Mouse (Mus musculus) midbrain, embryonic 14.5 days (tissue): ENCODE data around the gene Col18a1. TPM values are rescaled to one million over a fixed set of nuclear protein-coding genes. Genes with fewer than 3 reads are reported as not detected.

Source experiments
- ATAC-seq: fragments of 200-750 bp; cut with Nextera tagmentation; 2 replicates; pipeline ENCODE4 v1.8.0; 2017; ENCODE audit warnings: moderate number of reproducible peaks, moderate library complexity; ENCODE audit not compliant: low FRiP score, low TSS enrichment
- DNase-seq: peaks from one replicate; pipeline ENCODE4 v3.0.0-alpha.2; 2015
- H3K27ac ChIP-seq: fragments of 300-500 bp; sonication (generic); replicated peaks from 2 replicates; pipeline ENCODE4 v1.5.1; 2014; ENCODE audit warnings: mild to moderate bottlenecking, low read depth, low read length, moderate library complexity
- H3K27me3 ChIP-seq: fragments of 300-500 bp; sonication (generic); 2 replicates; pipeline ENCODE4 v1.6.1; 2014; ENCODE audit warnings: low read length, control low read depth, mixed read lengths; ENCODE audit not compliant: control insufficient read depth, insufficient read depth
- H3K36me3 ChIP-seq: fragments of 300-500 bp; sonication (generic); 2 replicates; pipeline ENCODE4 v1.6.1; 2014; ENCODE audit warnings: low read length, control low read depth; ENCODE audit not compliant: control insufficient read depth, insufficient read depth
- H3K4me1 ChIP-seq: fragments of 300-500 bp; sonication (generic); 2 replicates; pipeline ENCODE4 v1.6.1; 2014; ENCODE audit warnings: mild to moderate bottlenecking, antibody characterized with exemption, low read length, control low read depth; ENCODE audit not compliant: control insufficient read depth, insufficient read depth
- H3K4me2 ChIP-seq: fragments of 300-500 bp; sonication (generic); 2 replicates; pipeline ENCODE4 v1.6.1; 2014; ENCODE audit warnings: mild to moderate bottlenecking, low read length, moderate library complexity
- H3K4me3 ChIP-seq: fragments of 300-500 bp; sonication (generic); replicated peaks from 2 replicates; pipeline ENCODE4 v1.5.1; 2014; ENCODE audit warnings: low read depth, low read length
- H3K9ac ChIP-seq: fragments of 300-500 bp; sonication (generic); replicated peaks from 2 replicates; pipeline ENCODE4 v1.6.1; 2014; ENCODE audit warnings: mild to moderate bottlenecking, low read length, moderate library complexity
- H3K9me3 ChIP-seq: fragments of 300-500 bp; sonication (generic); 2 replicates; pipeline ENCODE4 v1.6.1; 2016; ENCODE audit warnings: low read length, control low read depth, mixed read lengths; ENCODE audit not compliant: control insufficient read depth
- whole genome bisulfite sequencing: fragments of 180-500 bp; shearing (Covaris S2); extraction: QIAGEN DNeasy Blood & Tissue Kit; methylation state at CpG from one replicate; pipeline ENCODE4 v1.1.7; 2014; 5-methylcytosine and 5-hydroxymethylcytosine counted together
- polyA plus RNA-seq: library from polyadenylated mRNA; unstranded; fragments of >200 nt; fragmentation: Nextera tagmentation; extraction: Ambion mirVana; gene quantifications from 2 replicates; pipeline ENCODE4 v1.2.1, GENCODE M21; 2014

The Col18a1 gene
- polyA plus RNA-seq, 1 experiment from 2014 or later = 33.0 TPM

- Histone ChIP-seq H3K4me3 (no peak overlapping the region), H3K9ac (no peak overlapping the region), H3K27ac (no peak overlapping the region), H3K27me3 (no peaks in the 10 kb centered on the region), H3K4me2 (no peak overlapping the region), H3K36me3 (no peaks in the 10 kb centered on the region), H3K4me1 (no peaks in the 10 kb centered on the region), H3K9me3 (no peaks in the 10 kb centered on the region)
- DNase-seq (no peak), ATAC-seq (no peak)
- WGBS = 77% methylated on average over 1 of the region's 1 CpGs
These were observed 81.8 kb downstream of the Col18a1 start for GRCm38 (mm10) chr10:77084568-77084967.

GRCm38 (mm10) chr10:77082921-77083320 lies 83.4 kb downstream of the Col18a1 start:
- Histone ChIP-seq H3K27me3 (no peaks in the 10 kb centered on the region), H3K27ac (no peak overlapping the region), H3K4me3 (no peak overlapping the region), H3K4me1 (no peaks in the 10 kb centered on the region), H3K9ac (no peak overlapping the region), H3K4me2 (no peak overlapping the region), H3K9me3 (no peaks in the 10 kb centered on the region), H3K36me3 (no peaks in the 10 kb centered on the region)
- WGBS = 75% methylated on average over 5 of the region's 5 CpGs
- ATAC-seq (no peak), DNase-seq (no peak)

DNA sequence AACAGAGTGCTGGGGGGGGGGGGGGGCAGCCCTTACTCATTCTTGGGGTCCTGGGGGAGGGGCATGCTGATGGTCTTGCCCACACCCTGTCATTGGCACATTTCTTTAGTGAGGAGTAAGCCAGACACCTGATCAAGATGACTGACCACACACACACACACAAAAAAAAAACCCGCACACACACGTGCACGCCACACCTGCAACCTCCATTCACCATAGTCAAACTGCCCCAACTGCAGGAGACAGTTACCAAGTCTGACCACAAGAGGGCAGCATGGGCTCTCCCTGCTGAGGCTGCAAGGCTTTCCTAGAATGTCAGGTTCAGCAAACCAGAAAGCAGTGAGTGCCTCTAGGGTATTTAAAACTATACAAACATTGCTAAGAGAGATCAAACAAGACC lies 83.9 kb downstream of the Col18a1 start:
- H3K4me2 ChIP-seq = no peak overlapping the region
- H3K27me3 ChIP-seq = no peaks in the 10 kb centered on the region
- H3K27ac ChIP-seq = no peak overlapping the region
- no peak overlapping the region for H3K4me3 ChIP-seq
- no peaks in the 10 kb centered on the region for H3K36me3 ChIP-seq
- H3K9ac ChIP-seq = no peak overlapping the region
- no peaks in the 10 kb centered on the region for H3K4me1 ChIP-seq
- 22% methylated on average over 3 of the region's 3 CpGs for WGBS
- ATAC-seq (no peak), DNase-seq (peak; percentile 87)
- H3K9me3 ChIP-seq = no peaks in the 10 kb centered on the region

DNA sequence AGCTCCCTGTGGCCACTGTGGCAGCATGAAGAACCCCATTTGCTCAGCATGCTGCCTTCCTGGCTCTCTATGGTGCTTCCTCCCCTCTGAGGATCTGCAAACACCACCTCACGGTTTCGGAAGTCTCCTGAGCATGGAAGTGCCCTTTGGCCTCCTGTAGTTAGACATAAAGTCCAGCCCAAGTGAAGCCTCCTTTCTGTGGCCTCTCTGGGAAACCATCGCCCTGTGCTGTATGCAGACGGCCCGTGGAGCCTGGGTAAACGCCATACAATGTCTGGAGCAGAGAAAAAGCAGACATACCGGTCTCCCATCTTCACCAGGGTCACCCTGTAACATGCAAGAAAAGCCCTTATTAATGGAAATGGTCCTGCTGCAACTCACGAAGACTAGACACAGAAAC lies 87.4 kb downstream of the Col18a1 start:
- Histone ChIP-seq H3K9ac (no peak overlapping the region), H3K4me2 (no peak overlapping the region), H3K36me3 (no peaks in the 10 kb centered on the region), H3K4me1 (no peaks in the 10 kb centered on the region), H3K27ac (no peak overlapping the region), H3K4me3 (no peak overlapping the region), H3K27me3 (no peaks in the 10 kb centered on the region), H3K9me3 (no peaks in the 10 kb centered on the region)
- 89% methylated on average over 8 of the region's 8 CpGs for WGBS
- ATAC-seq (no peak), DNase-seq (no peak)

DNA sequence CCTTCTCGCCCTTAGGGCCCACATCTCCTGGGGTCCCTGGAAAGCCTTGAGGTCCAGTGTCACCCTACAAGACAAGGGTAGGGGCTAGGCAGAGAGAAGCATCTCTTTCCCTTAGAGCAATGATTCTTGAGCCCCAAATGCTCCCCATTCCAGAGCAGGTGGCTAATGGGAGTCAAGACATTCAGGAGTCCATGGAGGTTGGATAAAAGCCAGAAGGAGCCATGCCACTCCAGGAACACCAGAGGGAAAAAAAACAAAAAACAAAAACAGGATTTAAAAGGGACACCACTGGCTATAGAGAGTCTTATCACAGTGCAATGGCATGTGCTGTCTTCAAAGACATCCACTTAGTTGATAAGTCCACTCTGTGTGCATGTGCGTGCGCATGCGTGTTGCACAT lies 87.9 kb downstream of the Col18a1 start:
- ATAC-seq = no peak
- Histone ChIP-seq H3K27ac (no peak overlapping the region), H3K9ac (no peak overlapping the region), H3K9me3 (no peaks in the 10 kb centered on the region), H3K27me3 (no peaks in the 10 kb centered on the region), H3K36me3 (no peaks in the 10 kb centered on the region), H3K4me3 (no peak overlapping the region), H3K4me2 (no peak overlapping the region), H3K4me1 (no peaks in the 10 kb centered on the region)
- no peak for DNase-seq
- WGBS = 95% methylated on average over 4 of the region's 4 CpGs

DNA sequence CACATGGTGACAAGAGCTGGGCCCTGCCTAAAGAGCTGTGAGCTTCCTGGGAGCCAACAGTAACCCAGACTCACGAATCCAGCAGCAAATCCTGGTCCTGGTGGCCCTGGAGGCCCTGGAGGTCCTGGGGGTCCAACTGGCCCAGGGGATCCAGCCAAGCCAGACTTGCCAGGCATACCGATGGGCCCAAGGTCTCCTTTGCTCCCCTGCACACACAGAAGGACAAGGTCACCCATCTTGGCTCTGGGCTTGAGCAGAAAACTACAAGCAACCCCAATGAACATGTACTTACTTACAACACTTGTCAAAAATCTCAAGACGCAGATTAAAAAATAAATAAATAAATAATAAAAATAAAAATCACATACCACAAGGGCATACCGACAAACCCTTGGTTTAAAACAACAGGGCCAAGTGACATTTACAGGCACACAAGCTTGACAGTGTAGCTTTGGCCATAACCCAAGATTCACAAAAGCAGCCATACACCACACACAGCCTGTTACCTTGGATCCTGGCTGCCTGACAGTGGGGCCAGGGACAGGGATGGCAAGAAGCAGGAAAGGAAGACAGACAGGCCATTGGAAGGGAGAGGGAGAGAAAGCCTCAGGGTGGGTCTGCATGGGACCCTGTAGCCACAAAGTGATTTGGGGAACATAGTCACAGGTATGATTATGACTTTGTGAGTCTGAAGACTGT lies 91.9 kb downstream of the Col18a1 start:
- Histone ChIP-seq H3K4me3 (no peak overlapping the region), H3K4me1 (no peaks in the 10 kb centered on the region), H3K9ac (no peak overlapping the region), H3K36me3 (no peaks in the 10 kb centered on the region), H3K9me3 (no peaks in the 10 kb centered on the region), H3K4me2 (no peak overlapping the region), H3K27ac (no peak overlapping the region), H3K27me3 (no peaks in the 10 kb centered on the region)
- DNase-seq (peak; percentile 27), ATAC-seq (no peak)
- WGBS = 91% methylated on average over 4 of the region's 4 CpGs

- Histone ChIP-seq H3K27me3 (no peaks in the 10 kb centered on the region), H3K27ac (no peak overlapping the region), H3K36me3 (no peaks in the 10 kb centered on the region), H3K9me3 (no peaks in the 10 kb centered on the region), H3K4me1 (no peaks in the 10 kb centered on the region), H3K9ac (no peak overlapping the region), H3K4me2 (no peak overlapping the region), H3K4me3 (no peak overlapping the region)
- peak; percentile 75 for DNase-seq
- peak; percentile 40; the same call in 1 of the 2 replicates for ATAC-seq
- WGBS = 55% methylated on average over 4 of the region's 4 CpGs
These were observed 96.3 kb downstream of the Col18a1 start for GRCm38 (mm10) chr10:77070072-77070471.

GRCm38 (mm10) chr10:77068469-77068868 lies 97.9 kb downstream of the Col18a1 start:
- WGBS = 89% methylated on average over 7 of the region's 7 CpGs
- no peaks in the 10 kb centered on the region for H3K27me3 ChIP-seq
- no peak for ATAC-seq
- DNase-seq = no peak
- no peak overlapping the region for H3K27ac ChIP-seq
- no peaks in the 10 kb centered on the region for H3K4me1 ChIP-seq
- no peaks in the 10 kb centered on the region for H3K36me3 ChIP-seq
- no peak overlapping the region for H3K4me3 ChIP-seq
- H3K9ac ChIP-seq = no peak overlapping the region
- no peak overlapping the region for H3K4me2 ChIP-seq
- no peaks in the 10 kb centered on the region for H3K9me3 ChIP-seq

DNA sequence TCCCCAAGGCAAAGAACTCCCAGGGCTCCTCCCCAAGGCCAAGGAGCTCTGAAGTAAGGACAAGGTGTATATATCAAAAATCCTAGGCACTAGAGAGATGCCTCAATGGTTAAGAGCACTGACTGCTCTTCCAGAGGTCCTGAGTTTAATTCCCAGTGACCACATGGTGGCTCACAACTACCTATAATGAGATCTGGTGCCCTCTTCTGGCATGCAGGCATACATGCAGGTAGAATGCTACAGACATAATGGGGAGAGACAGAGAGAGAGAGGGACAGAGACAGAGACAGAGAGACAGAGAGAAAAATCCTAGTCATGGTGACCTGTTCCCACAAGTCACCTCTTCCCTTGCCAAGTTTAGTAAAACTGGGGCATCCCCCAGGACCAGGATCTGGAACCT lies 101.7 kb downstream of the Col18a1 start:
- Histone ChIP-seq H3K27ac (no peak overlapping the region), H3K4me2 (no peak overlapping the region), H3K4me3 (no peak overlapping the region), H3K4me1 (no peaks in the 10 kb centered on the region), H3K9ac (no peak overlapping the region), H3K36me3 (no peaks in the 10 kb centered on the region), H3K9me3 (no peaks in the 10 kb centered on the region), H3K27me3 (no peaks in the 10 kb centered on the region)
- ATAC-seq (no peak), DNase-seq (no peak)
